Mouse (Mus musculus): ENCODE measurements around the gene Nipal3. TPM values are rescaled to one million over a fixed set of nuclear protein-coding genes. Genes with fewer than 3 reads are reported as not detected.

Gene Nipal3
- total and polyA plus RNA-seq, 3 experiments, result 4.0 to 12.0 (median 6.4) TPM

- Histone ChIP-seq H3K36me3 (replicated peaks in 1 of 2; ENCODE audit: control insufficient read depth in 1 of 2, insufficient read depth in 1 of 2, low read length in 1 of 2) (peaks cover 5 to 21% of the 10 kb centered on the region in 2 experiments), H3K9me3 (replicated peaks; ENCODE audit: low read length) (no peaks in the 10 kb centered on the region), H3K27ac (ENCODE audit: insufficient read depth, low read depth) (no peak overlapping the region), H3K4me1 (ENCODE audit: control insufficient read depth in 1 of 2, insufficient read depth in 2 of 2) (peaks cover 0 to 17% of the 10 kb centered on the region in 2 experiments; a peak in 2 of 4 replicates), H3K9ac (ENCODE audit: insufficient read depth, low read depth) (no peak overlapping the region), H3K4me3 (replicated peaks in 1 of 3; ENCODE audit: low read depth in 2 of 3, low read length in 2 of 3, poor library complexity in 1 of 3) (no peak overlapping the region), H3K27me3 (replicated peaks) (no peaks in the 10 kb centered on the region), H3K4me2 (ENCODE audit: insufficient read depth, low read depth, poor library complexity, severe bottlenecking) (no peak overlapping the region), H3K79me2 (replicated peaks; ENCODE audit: control insufficient read depth, extremely low read depth, insufficient read depth, poor library complexity, severe bottlenecking) (no peaks in the 10 kb centered on the region)
- in situ Hi-C loops (cut with MboI; ENCODE audit: low pct_ligation_motif_present, low pct_unique_long_range_greater_than_20kb, low sequenced_read_pairs), result no loop called here
- dilution Hi-C loops (cut with MboI; ENCODE audit: extremely low pct_ligation_motif_present, extremely low pct_unique_long_range_greater_than_20kb, low sequenced_read_pairs), result no loop called here
- TF ChIP-seq CHD2 (IDR thresholded peaks at IDR 0.05; ENCODE audit: low read length), result no peak
- DNase-seq (ENCODE audit: extremely low read depth), result no peak
Observed at GRCm38 (mm10) chr4:135416367-135416766, 78.5 kb downstream of the Nipal3 start.

- no peak for TF ChIP-seq UBTF (IDR thresholded peaks at IDR 0.05; ENCODE audit: low read depth, low read length)
- no peak for TF ChIP-seq EP300 (IDR thresholded peaks at IDR 0.05; ENCODE audit: low read length)
- TF ChIP-seq MYC (IDR thresholded peaks at IDR 0.05; ENCODE audit: low read depth, low read length), result no peak
- TF ChIP-seq CHD2 (IDR thresholded peaks at IDR 0.05; ENCODE audit: low read length), result no peak
- TF ChIP-seq POLR2A (IDR thresholded peaks at IDR 0.05; ENCODE audit: low read depth, low read length), result no peak
- no peak for TF ChIP-seq POLR2AphosphoS2 (IDR thresholded peaks at IDR 0.05; ENCODE audit: low read depth, low read length)
- TF ChIP-seq BHLHE40 (IDR thresholded peaks at IDR 0.05; ENCODE audit: low read depth, low read length), result no peak
- TF ChIP-seq ELF1 (IDR thresholded peaks at IDR 0.05; ENCODE audit: low read depth, low read length), result no peak
- TF ChIP-seq HCFC1 (IDR thresholded peaks at IDR 0.05; ENCODE audit: low read depth, low read length), result no peak
- no peak for TF ChIP-seq MAZ (IDR thresholded peaks at IDR 0.05; ENCODE audit: low read depth, low read length)
- no peak for TF ChIP-seq TCF12 (IDR thresholded peaks at IDR 0.05; ENCODE audit: low read depth, low read length)
- TF ChIP-seq ZKSCAN1 (IDR thresholded peaks at IDR 0.05; ENCODE audit: borderline replicate concordance, low read depth, low read length), result no peak
- TF ChIP-seq CTCF (conservative IDR thresholded peaks at IDR 0.05 in 1 of 2, IDR thresholded peaks at IDR 0.05 in 1 of 2; ENCODE audit: low read depth in 2 of 2, low read length in 2 of 2), result no peak
- no peak for TF ChIP-seq ETS1 (conservative IDR thresholded peaks at IDR 0.05; ENCODE audit: low read depth, low read length)
- TF ChIP-seq SMC3 (IDR thresholded peaks at IDR 0.05; ENCODE audit: low read depth, low read length), result no peak
- no peak for TF ChIP-seq NRF1 (IDR thresholded peaks at IDR 0.05; ENCODE audit: low read depth, low read length)
- Histone ChIP-seq H3K27ac (ENCODE audit: insufficient read depth, low read depth) (no peak overlapping the region), H3K4me2 (ENCODE audit: insufficient read depth, low read depth, poor library complexity, severe bottlenecking) (no peak overlapping the region), H3K9me3 (replicated peaks; ENCODE audit: low read length) (peaks cover 5% of the 10 kb centered on the region), H3K79me2 (replicated peaks; ENCODE audit: control insufficient read depth, extremely low read depth, insufficient read depth, poor library complexity, severe bottlenecking) (no peaks in the 10 kb centered on the region), H3K9ac (ENCODE audit: insufficient read depth, low read depth) (no peak overlapping the region), H3K36me3 (replicated peaks in 1 of 2; ENCODE audit: control insufficient read depth in 1 of 2, insufficient read depth in 1 of 2, low read length in 1 of 2) (peaks cover 5 to 15% of the 10 kb centered on the region in 2 experiments), H3K4me3 (replicated peaks in 1 of 3; ENCODE audit: low read depth in 2 of 3, low read length in 2 of 3, poor library complexity in 1 of 3) (no peak overlapping the region), H3K27me3 (replicated peaks) (no peaks in the 10 kb centered on the region), H3K4me1 (ENCODE audit: control insufficient read depth in 1 of 2, insufficient read depth in 2 of 2) (peaks cover 0 to 11% of the 10 kb centered on the region in 2 experiments; a peak in 2 of 4 replicates)
- in situ Hi-C loops (cut with MboI; ENCODE audit: low pct_ligation_motif_present, low pct_unique_long_range_greater_than_20kb, low sequenced_read_pairs) (no loop called here), dilution Hi-C loops (cut with MboI; ENCODE audit: extremely low pct_ligation_motif_present, extremely low pct_unique_long_range_greater_than_20kb, low sequenced_read_pairs) (no loop called here)
- DNase-seq (ENCODE audit: extremely low read depth), result no peak
Observed at GRCm38 (mm10) chr4:135413491-135413890, 81.3 kb downstream of the Nipal3 start.

All from CH12.LX (cell line).